Comparison of ENCODE assay signal across 9 mouse cellular contexts in genomic region chr11:32300279-32301267, GRCm38 (mm10). TPM values are rescaled to one million over a fixed set of nuclear protein-coding genes. Genes with fewer than 3 reads are reported as not detected.
DNase-seq lines count a peak whose midpoint lies in the region; ATAC-seq and TF ChIP-seq lines count a peak whose summit lies in the region.
"Had no signal": no experiment of that assay in that cellular context is flagged by ENCODE, and none has a peak within 500 bp of the region (broad histone marks: within the 10 kb centered on the region; RNA-seq: fewer than 3 reads in every experiment).

No protein-coding gene starts in this region.

- peaks cover 42% of the 10 kb centered on the region for H3K27me3 ChIP-seq in heart, embryonic 13.5 days (replicated peaks)
- peaks cover 6% of the 10 kb centered on the region; the same call in 1 of the 2 replicates for H3K27me3 ChIP-seq in hindbrain, embryonic 11.5 days (ENCODE audit: control insufficient read depth, insufficient read depth, low read length)
- peaks cover 27% of the 10 kb centered on the region for H3K27me3 ChIP-seq in midbrain, embryonic 10.5 days (ENCODE audit: low read depth, poor library complexity, severe bottlenecking)

- H3K27ac ChIP-seq in heart, embryonic 13.5 days (replicated peaks), result no peak overlapping the region
- no peak overlapping the region for H3K27ac ChIP-seq in hindbrain, embryonic 11.5 days (ENCODE audit: low read depth, low read length)
- no peak overlapping the region for H3K27ac ChIP-seq in midbrain, embryonic 10.5 days (replicated peaks)
- no peak overlapping the region for H3K27ac ChIP-seq in gastrocnemius, adult 2 months

- no peak overlapping the region for H3K9ac ChIP-seq in heart, embryonic 13.5 days
- H3K9ac ChIP-seq in hindbrain, embryonic 11.5 days (ENCODE audit: low read depth, low read length), result no peak overlapping the region

- ATAC-seq in heart, embryonic 13.5 days (ENCODE audit: extremely low read depth, insufficient number of reproducible peaks, low FRiP score, low TSS enrichment), result no peak
- ATAC-seq in hindbrain, embryonic 11.5 days (ENCODE audit: low FRiP score), result no peak

- peak overlapping the region; percentile 34 for H3K4me3 ChIP-seq in heart, embryonic 13.5 days
- no peak overlapping the region for H3K4me3 ChIP-seq in hindbrain, embryonic 11.5 days (ENCODE audit: low read depth, low read length)
- peak overlapping the region; percentile 43 for H3K4me3 ChIP-seq in midbrain, embryonic 10.5 days
- no peak overlapping the region for H3K4me3 ChIP-seq in gastrocnemius, adult 2 months

- H3K4me2 ChIP-seq in heart, embryonic 13.5 days, result peak overlapping the region; percentile 59
- H3K4me2 ChIP-seq in hindbrain, embryonic 11.5 days (replicated peaks; ENCODE audit: low read depth, low read length), result peak overlapping the region; percentile 31; the same call in 1 of the 2 replicates

- no peak for DNase-seq in heart, adult 11 months
- DNase-seq in MN1 (ENCODE audit: low spot score), result peak; percentile 38
- DNase-seq in hindbrain, embryonic 11.5 days (ENCODE audit: low spot score), result peak; percentile 7
- DNase-seq in midbrain, embryonic 10.5 days (ENCODE audit: low spot score), result no peak
- DNase-seq in right cerebral cortex, adult 2 months (ENCODE audit: low spot score in 2 of 2), result no peak
- no peak for DNase-seq in gastrocnemius, adult 2 months
- no peak for DNase-seq in adrenal gland, adult (ENCODE audit: inconsistent age in 2 of 2, low spot score in 1 of 2)

- no peaks in the 10 kb centered on the region for H3K9me3 ChIP-seq in heart, embryonic 13.5 days
- no peaks in the 10 kb centered on the region for H3K9me3 ChIP-seq in hindbrain, embryonic 11.5 days (ENCODE audit: control insufficient read depth, low read length)
- no peaks in the 10 kb centered on the region for H3K9me3 ChIP-seq in midbrain, embryonic 10.5 days (replicated peaks)

- H3K4me1 ChIP-seq in heart, embryonic 13.5 days, result no peaks in the 10 kb centered on the region
- H3K4me1 ChIP-seq in hindbrain, embryonic 11.5 days (replicated peaks; ENCODE audit: control insufficient read depth, insufficient read depth, low read length), result no peaks in the 10 kb centered on the region
- H3K4me1 ChIP-seq in midbrain, embryonic 10.5 days, result 0 out of 2 replicates have a peak, but pooled peaks cover 2% of the 10 kb centered on the region

- 47% methylated on average over 16 of the region's 17 CpGs for WGBS in heart, embryonic 13.5 days
- WGBS in hindbrain, embryonic 11.5 days, result 63% methylated on average over 14 of the region's 17 CpGs
- 51% methylated on average over 16 of the region's 17 CpGs for WGBS in midbrain, embryonic 10.5 days

- intact Hi-C loops in gastrocnemius, adult 2 months (cut with DNase I), result loop anchor here (5.0 kb wide), 1 partner anchor 118 kb away; no protein-coding TSS in a partner anchor

- H3K36me3 ChIP-seq in heart, embryonic 13.5 days, result no peaks in the 10 kb centered on the region
- no peaks in the 10 kb centered on the region for H3K36me3 ChIP-seq in hindbrain, embryonic 11.5 days (ENCODE audit: control insufficient read depth, insufficient read depth, low read length)
- no peaks in the 10 kb centered on the region for H3K36me3 ChIP-seq in midbrain, embryonic 10.5 days

- no peak for TF ChIP-seq CTCF in gastrocnemius, adult 2 months (IDR thresholded peaks at IDR 0.05)

RNA-seq across cellular contexts. Expression of gene Hbq1a, which starts 0.7 kb away (rescaled TPM):
- 4.6 and 8.0 TPM in 2 replicates for polyA plus RNA-seq in heart, embryonic 13.5 days (2015; fragmentation: Nextera tagmentation; extraction: Ambion mirVana)
- not detected in 2 replicates for polyA plus RNA-seq in hindbrain, embryonic 11.5 days (2014; fragmentation: Nextera tagmentation; extraction: Ambion mirVana)
- not detected in 2 replicates for polyA plus RNA-seq in midbrain, embryonic 10.5 days (2016; fragmentation: Nextera tagmentation; extraction: Ambion mirVana)
- not detected for total RNA-seq in gastrocnemius, adult 2 months (2021)
- total RNA-seq: neutrophil, adult 5-6 weeks had no signal

RNA-seq across cellular contexts. Expression of gene Hba-a2, which starts 4.3 kb away (rescaled TPM):
- polyA plus RNA-seq in heart, embryonic 13.5 days (2015; fragmentation: Nextera tagmentation; extraction: Ambion mirVana), result 42,363 and 67,294 TPM in 2 replicates
- 5,394 and 5,453 TPM in 2 replicates for polyA plus RNA-seq in hindbrain, embryonic 11.5 days (2014; fragmentation: Nextera tagmentation; extraction: Ambion mirVana)
- polyA plus RNA-seq in midbrain, embryonic 10.5 days (2016; fragmentation: Nextera tagmentation; extraction: Ambion mirVana), result 3,984 and 4,102 TPM in 2 replicates
- 100 to 1,000 TPM; 153 to 208 TPM for total RNA-seq in gastrocnemius, adult 2 months (2021)

RNA-seq across cellular contexts. Expression of gene Hbq1b, which starts 13.8 kb away (rescaled TPM):
- polyA plus RNA-seq in heart, embryonic 13.5 days (2015; fragmentation: Nextera tagmentation; extraction: Ambion mirVana), result 9.6 and 10.0 TPM in 2 replicates
- 6.7 and 7.2 TPM in 2 replicates for polyA plus RNA-seq in hindbrain, embryonic 11.5 days (2014; fragmentation: Nextera tagmentation; extraction: Ambion mirVana)
- polyA plus RNA-seq in midbrain, embryonic 10.5 days (2016; fragmentation: Nextera tagmentation; extraction: Ambion mirVana), result 5.8 and 6.6 TPM in 2 replicates
- not detected for total RNA-seq in gastrocnemius, adult 2 months (2021)

RNA-seq across cellular contexts. Expression of gene Hba-a1, which starts 17.3 kb away (rescaled TPM):
- polyA plus RNA-seq in heart, embryonic 13.5 days (2015; fragmentation: Nextera tagmentation; extraction: Ambion mirVana), result 17,648 and 28,254 TPM in 2 replicates
- polyA plus RNA-seq in hindbrain, embryonic 11.5 days (2014; fragmentation: Nextera tagmentation; extraction: Ambion mirVana), result 2,798 and 2,861 TPM in 2 replicates
- polyA plus RNA-seq in midbrain, embryonic 10.5 days (2016; fragmentation: Nextera tagmentation; extraction: Ambion mirVana), result 2,199 and 2,239 TPM in 2 replicates
- total RNA-seq in gastrocnemius, adult 2 months (2021), result 100 to 1,000 TPM; 219 to 309 TPM

RNA-seq across cellular contexts. Expression of gene Hba-x, which starts 24.4 kb away (rescaled TPM):
- 2,385 and 4,851 TPM in 2 replicates for polyA plus RNA-seq in heart, embryonic 13.5 days (2015; fragmentation: Nextera tagmentation; extraction: Ambion mirVana)
- 3,064 and 3,380 TPM in 2 replicates for polyA plus RNA-seq in hindbrain, embryonic 11.5 days (2014; fragmentation: Nextera tagmentation; extraction: Ambion mirVana)
- polyA plus RNA-seq in midbrain, embryonic 10.5 days (2016; fragmentation: Nextera tagmentation; extraction: Ambion mirVana), result 2,848 and 3,100 TPM in 2 replicates
- not detected for total RNA-seq in gastrocnemius, adult 2 months (2021)
- total RNA-seq: neutrophil, adult 5-6 weeks had no signal

Comparison
In these comparisons a context has a peak if more than half of its experiments do, and no peak if none do; other contexts are left out.
1. H3K4me3 ChIP-seq: peak in heart, embryonic 13.5 days (single experiment) and midbrain, embryonic 10.5 days (single experiment); none in hindbrain, embryonic 11.5 days (single experiment) and gastrocnemius, adult 2 months (single experiment).
2. DNase-seq: peak in MN1 (single experiment) and hindbrain, embryonic 11.5 days (single experiment); none in heart, adult 11 months (single experiment), midbrain, embryonic 10.5 days (single experiment), right cerebral cortex, adult 2 months (0 of 2), gastrocnemius, adult 2 months (single experiment) and adrenal gland, adult (0 of 2).